Mouse (Mus musculus) forebrain, embryonic 14.5 days (tissue): Measurements from ENCODE around the gene Foxp1. TPM values are rescaled to one million over a fixed set of nuclear protein-coding genes. Genes with fewer than 3 reads are reported as not detected.

Experiments
- ATAC-seq: fragments of 200-750 bp; cut with Nextera tagmentation; 2 replicates; pipeline ENCODE4 v1.8.0; 2017; ENCODE audit warnings: mild to moderate bottlenecking, moderate library complexity
- DNase-seq: peaks from one replicate; pipeline ENCODE4 v3.0.0-alpha.2; 2015; ENCODE audit warnings: low spot score
- H3K27ac ChIP-seq: fragments of 300-500 bp; sonication (generic); 2 replicates; pipeline ENCODE4 v1.5.1; 2014; ENCODE audit warnings: low read depth, mild to moderate bottlenecking, control low read depth, low read length, moderate library complexity
- H3K27me3 ChIP-seq: fragments of 300-500 bp; sonication (generic); replicated peaks from 2 replicates; pipeline ENCODE4 v1.6.1; 2014; ENCODE audit warnings: low read length, control low read depth, mixed read lengths; ENCODE audit not compliant: control insufficient read depth, insufficient read depth
- H3K36me3 ChIP-seq: fragments of 300-500 bp; sonication (generic); 2 replicates; pipeline ENCODE4 v1.6.1; 2014; ENCODE audit warnings: low read length, control low read depth; ENCODE audit not compliant: control insufficient read depth, insufficient read depth
- H3K4me1 ChIP-seq: fragments of 300-500 bp; sonication (generic); 2 replicates; pipeline ENCODE4 v1.6.1; 2014; ENCODE audit warnings: antibody characterized with exemption, low read length, control low read depth; ENCODE audit not compliant: control insufficient read depth, insufficient read depth
- H3K4me2 ChIP-seq: fragments of 300-500 bp; sonication (generic); 2 replicates; pipeline ENCODE4 v1.6.1; 2014; ENCODE audit warnings: mild to moderate bottlenecking, control low read depth, low read length
- H3K4me3 ChIP-seq: fragments of 300-500 bp; sonication (generic); 2 replicates; pipeline ENCODE4 v1.5.1; 2014; ENCODE audit warnings: low read depth, low read length, control low read depth
- H3K9ac ChIP-seq: fragments of 300-500 bp; sonication (generic); 2 replicates; pipeline ENCODE4 v1.6.1; 2014; ENCODE audit warnings: mild to moderate bottlenecking, low read length, control low read depth, moderate library complexity
- H3K9me3 ChIP-seq: fragments of 300-500 bp; sonication (generic); replicated peaks from 2 replicates; pipeline ENCODE4 v1.6.1; 2016; ENCODE audit warnings: low read length, control low read depth, mixed read lengths; ENCODE audit not compliant: control insufficient read depth
- WGBS: fragments of 180-500 bp; shearing (Covaris S2); extraction: QIAGEN DNeasy Blood & Tissue Kit; methylation state at CpG from one replicate; pipeline ENCODE4 v1.1.7; 2014; 5-methylcytosine and 5-hydroxymethylcytosine counted together
- polyA plus RNA-seq: library from polyadenylated mRNA; unstranded; fragments of >200 nt; fragmentation: Nextera tagmentation; extraction: Ambion mirVana; gene quantifications from 2 replicates; pipeline ENCODE4 v1.2.1, GENCODE M21; 2014

The Foxp1 gene
- polyA plus RNA-seq, 1 experiment from 2014 or later, result 63.3 TPM

GRCm38 (mm10) chr6:99430560-99430959 lies 92.0 kb downstream of the Foxp1 start:
- ATAC-seq (no peak), DNase-seq (no peak)
- Histone ChIP-seq H3K4me3 (no peak overlapping the region), H3K27me3 (no peaks in the 10 kb centered on the region), H3K4me1 (no peaks in the 10 kb centered on the region), H3K4me2 (no peak overlapping the region), H3K27ac (no peak overlapping the region), H3K9me3 (no peaks in the 10 kb centered on the region), H3K9ac (no peak overlapping the region), H3K36me3 (peaks cover 6% of the 10 kb centered on the region; the same call in 1 of the 2 replicates)
- 75% methylated on average over 14 of the region's 14 CpGs for WGBS

GRCm38 (mm10) chr6:99429378-99430131 lies 93.0 kb downstream of the Foxp1 start:
- Histone ChIP-seq H3K27ac (no peak overlapping the region), H3K4me2 (no peak overlapping the region)
- 87% methylated on average over 16 of the region's 16 CpGs for WGBS

GRCm38 (mm10) chr6:99428961-99429360 lies 93.6 kb downstream of the Foxp1 start:
- H3K9ac ChIP-seq, result no peak overlapping the region
- no peak for DNase-seq
- H3K9me3 ChIP-seq, result no peaks in the 10 kb centered on the region
- H3K36me3 ChIP-seq, result no peaks in the 10 kb centered on the region
- H3K4me3 ChIP-seq, result no peak overlapping the region
- H3K27ac ChIP-seq, result no peak overlapping the region
- H3K4me1 ChIP-seq, result no peaks in the 10 kb centered on the region
- WGBS, result 79% methylated on average over 2 of the region's 2 CpGs
- no peak for ATAC-seq
- H3K27me3 ChIP-seq, result no peaks in the 10 kb centered on the region
- no peak overlapping the region for H3K4me2 ChIP-seq

More at GRCm38 (mm10) chr6:99429378-99430131, 93.0 kb downstream of the Foxp1 start:
- Histone ChIP-seq H3K27me3 (no peaks in the 10 kb centered on the region), H3K36me3 (peaks cover 4% of the 10 kb centered on the region; the same call in 1 of the 2 replicates), H3K4me3 (no peak overlapping the region), H3K4me1 (no peaks in the 10 kb centered on the region), H3K9me3 (no peaks in the 10 kb centered on the region), H3K9ac (no peak overlapping the region)
- DNase-seq (no peak), ATAC-seq (no peak)

GRCm38 (mm10) chr6:99427301-99427700 lies 95.2 kb downstream of the Foxp1 start:
- Histone ChIP-seq H3K36me3 (no peaks in the 10 kb centered on the region), H3K9ac (no peak overlapping the region), H3K9me3 (no peaks in the 10 kb centered on the region), H3K27me3 (no peaks in the 10 kb centered on the region), H3K4me3 (no peak overlapping the region), H3K4me2 (no peak overlapping the region), H3K27ac (no peak overlapping the region), H3K4me1 (no peaks in the 10 kb centered on the region)
- 93% methylated on average over 4 of the region's 4 CpGs for WGBS
- DNase-seq (no peak), ATAC-seq (no peak)

- Histone ChIP-seq H3K9me3 (no peaks in the 10 kb centered on the region), H3K36me3 (no peaks in the 10 kb centered on the region), H3K27ac (no peak overlapping the region), H3K27me3 (no peaks in the 10 kb centered on the region), H3K4me1 (no peaks in the 10 kb centered on the region), H3K9ac (no peak overlapping the region), H3K4me2 (no peak overlapping the region), H3K4me3 (no peak overlapping the region)
- 64% methylated on average over 3 of the region's 3 CpGs for WGBS
- DNase-seq (no peak), ATAC-seq (no peak)
Observed at GRCm38 (mm10) chr6:99425044-99425443, 97.5 kb downstream of the Foxp1 start.

- Histone ChIP-seq H3K9ac (no peak overlapping the region), H3K36me3 (no peaks in the 10 kb centered on the region), H3K27me3 (no peaks in the 10 kb centered on the region), H3K4me1 (no peaks in the 10 kb centered on the region), H3K27ac (no peak overlapping the region; the same call in 1 of the 2 replicates), H3K4me3 (no peak overlapping the region), H3K4me2 (no peak overlapping the region), H3K9me3 (no peaks in the 10 kb centered on the region)
- WGBS, result 74% methylated on average over 8 of the region's 8 CpGs
- DNase-seq, result peak; percentile 73
- ATAC-seq, result peak; percentile 68; the same call in 1 of the 2 replicates
Observed at GRCm38 (mm10) chr6:99420666-99421065, 101.9 kb downstream of the Foxp1 start.

- no peaks in the 10 kb centered on the region for H3K36me3 ChIP-seq
- no peaks in the 10 kb centered on the region for H3K9me3 ChIP-seq
- H3K4me3 ChIP-seq, result no peak overlapping the region
- H3K4me1 ChIP-seq, result no peaks in the 10 kb centered on the region; the same call in 1 of the 2 replicates
- DNase-seq (no peak), ATAC-seq (no peak)
- H3K27ac ChIP-seq, result no peak overlapping the region
- H3K27me3 ChIP-seq, result no peaks in the 10 kb centered on the region
- WGBS, result 90% methylated on average over 6 of the region's 6 CpGs
- no peak overlapping the region for H3K4me2 ChIP-seq
- H3K9ac ChIP-seq, result no peak overlapping the region
Observed at GRCm38 (mm10) chr6:99412598-99412997, 109.9 kb downstream of the Foxp1 start.

GRCm38 (mm10) chr6:99409602-99410001 lies 112.9 kb downstream of the Foxp1 start:
- Histone ChIP-seq H3K4me1 (peaks cover 5% of the 10 kb centered on the region; the same call in 1 of the 2 replicates), H3K4me3 (no peak overlapping the region), H3K4me2 (no peak overlapping the region), H3K9me3 (no peaks in the 10 kb centered on the region), H3K9ac (no peak overlapping the region), H3K27ac (no peak overlapping the region), H3K36me3 (no peaks in the 10 kb centered on the region), H3K27me3 (no peaks in the 10 kb centered on the region)
- 90% methylated on average over 5 of the region's 5 CpGs for WGBS
- ATAC-seq, result no peak
- no peak for DNase-seq

- H3K36me3 ChIP-seq, result no peaks in the 10 kb centered on the region
- H3K4me3 ChIP-seq, result no peak overlapping the region
- H3K4me2 ChIP-seq, result no peak overlapping the region
- peaks cover 5% of the 10 kb centered on the region; the same call in 1 of the 2 replicates for H3K4me1 ChIP-seq
- WGBS, result 87% methylated on average over 4 of the region's 4 CpGs
- H3K9ac ChIP-seq, result no peak overlapping the region
- ATAC-seq, result no peak
- no peaks in the 10 kb centered on the region for H3K27me3 ChIP-seq
- H3K27ac ChIP-seq, result no peak overlapping the region
- DNase-seq, result no peak
- no peaks in the 10 kb centered on the region for H3K9me3 ChIP-seq
Observed at GRCm38 (mm10) chr6:99408880-99409279, 113.6 kb downstream of the Foxp1 start.
